Mouse (Mus musculus): ENCODE data around the gene Lce1c.

Gene Lce1c

DNA sequence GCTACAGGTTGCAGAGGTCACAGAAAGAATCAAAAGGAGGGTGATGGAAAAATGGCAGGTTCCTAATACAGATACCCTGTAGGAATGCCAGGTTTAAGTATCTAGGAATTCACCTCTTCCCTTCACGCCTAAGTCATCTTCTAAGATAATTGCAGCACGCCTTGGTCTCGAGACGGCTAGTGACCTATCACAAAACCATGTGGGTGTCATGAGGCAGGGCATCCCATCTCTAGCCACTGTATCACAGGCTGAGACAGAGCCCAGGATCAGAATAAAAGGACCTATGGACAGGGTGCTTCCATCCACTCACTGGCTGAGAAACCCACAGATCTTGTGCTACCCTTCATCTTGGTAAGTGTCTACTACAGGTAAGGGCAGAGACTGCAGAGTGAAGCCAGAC is at the start of gene Lce1c:
TSS of gene Lce1c (plus strand) at position 301 of the 400 bp plus-strand sequence.
- no peak for DNase-seq

DNA sequence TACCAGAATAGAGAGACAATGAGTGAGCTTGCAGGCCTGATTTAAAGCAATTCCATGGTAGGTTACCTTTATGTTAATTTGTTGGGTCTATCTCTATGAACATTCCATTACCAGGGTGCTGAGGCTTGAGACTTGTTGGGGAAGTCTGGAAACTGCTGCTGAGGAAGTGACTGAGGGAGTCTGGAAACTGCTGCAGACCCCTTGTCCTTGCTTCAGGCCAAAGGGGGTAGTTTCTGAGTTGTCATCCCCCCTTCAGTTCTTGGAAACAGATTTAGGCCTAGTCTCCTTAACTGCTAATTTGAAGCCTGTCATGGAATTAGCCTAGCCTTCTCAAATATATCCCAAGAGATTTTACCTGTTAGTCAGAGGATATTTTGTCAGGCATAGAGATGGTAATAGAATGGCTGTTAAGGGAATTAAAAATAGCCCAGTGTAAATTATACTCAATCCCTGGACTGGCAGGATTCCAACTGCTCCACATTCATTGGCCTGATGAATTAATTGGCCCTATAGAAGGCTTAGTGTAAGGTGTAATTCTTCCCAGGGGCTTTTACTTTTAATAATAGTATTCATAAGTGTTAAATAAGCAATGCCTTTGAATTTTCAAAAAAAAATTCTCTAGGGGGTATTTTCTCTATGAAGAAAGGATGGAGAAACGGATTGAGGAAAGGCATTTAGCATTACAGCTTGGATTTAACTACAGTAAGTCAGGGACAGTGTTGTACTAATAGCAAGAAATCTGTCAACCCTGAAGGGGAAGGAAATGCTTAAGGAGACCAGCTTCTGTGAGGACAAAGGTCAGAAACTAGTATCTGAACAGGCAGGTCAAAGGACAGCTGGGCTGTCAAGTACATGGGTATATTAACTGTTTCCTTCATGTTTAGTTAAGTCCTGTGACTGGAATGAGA is 41.0 kb upstream of the Lce1c start:
- peak; percentile 29 to 53 for DNase-seq

DNA sequence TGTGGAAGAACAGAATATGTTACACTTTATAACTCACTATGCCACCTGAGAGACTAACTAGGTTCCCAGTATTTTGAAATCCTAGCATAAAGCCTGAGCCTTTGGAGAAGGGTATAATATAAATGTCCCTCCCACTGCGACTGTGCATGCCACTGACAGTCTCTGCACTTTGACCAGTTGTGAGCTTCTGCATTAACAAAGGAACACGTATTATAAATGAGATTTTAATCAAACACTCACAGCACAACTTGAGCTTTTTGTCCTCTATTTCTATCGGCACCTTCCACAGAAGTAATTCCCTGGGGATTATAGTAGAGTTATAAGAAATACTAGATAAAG is 40.4 kb upstream of the Lce1c start:
- DNase-seq, result no peak

DNA sequence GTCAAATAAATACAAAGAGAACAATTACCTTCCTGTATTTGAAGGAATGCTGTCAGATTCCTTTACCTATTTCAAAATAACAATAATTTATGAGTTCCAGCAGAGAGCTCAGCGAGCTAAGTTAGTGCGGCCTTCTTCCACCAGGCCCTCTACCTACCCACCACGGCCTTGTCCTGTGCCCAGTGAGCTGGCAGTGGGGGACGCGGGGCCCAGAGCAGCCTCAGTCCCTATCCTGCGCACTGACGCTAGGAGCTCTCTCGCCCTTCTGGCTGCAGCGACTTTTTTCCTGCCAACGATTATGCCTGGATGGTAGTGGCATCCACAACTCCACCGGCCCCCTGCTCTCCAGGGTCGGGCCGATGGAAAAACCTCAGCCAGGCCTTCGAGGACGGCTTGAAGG is 39.2 kb upstream of the Lce1c start:
- no peak for DNase-seq

DNA sequence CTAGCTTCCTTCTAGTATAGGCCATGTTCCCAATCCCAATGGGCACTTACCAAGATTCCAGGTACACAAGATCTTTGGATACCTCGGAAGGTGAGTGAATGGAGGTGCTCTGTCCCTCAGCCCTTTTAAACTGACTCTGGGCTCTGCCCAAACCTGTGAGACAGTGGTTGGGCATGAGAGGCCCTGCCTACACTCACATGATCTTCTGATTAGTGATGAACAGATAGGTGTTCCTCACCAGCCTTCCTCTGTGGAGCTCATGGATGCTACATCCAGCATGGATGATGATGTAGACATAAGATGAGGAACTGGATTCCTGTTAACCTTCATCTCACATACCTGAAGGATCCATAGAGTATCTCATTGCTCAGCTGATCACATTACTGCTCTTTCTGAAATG is 30.8 kb upstream of the Lce1c start, which contains the start of gene Lce1a1:
TSS of gene Lce1a1 (minus strand) at position 101 of the 400 bp plus-strand sequence.
- no peak for DNase-seq

DNA sequence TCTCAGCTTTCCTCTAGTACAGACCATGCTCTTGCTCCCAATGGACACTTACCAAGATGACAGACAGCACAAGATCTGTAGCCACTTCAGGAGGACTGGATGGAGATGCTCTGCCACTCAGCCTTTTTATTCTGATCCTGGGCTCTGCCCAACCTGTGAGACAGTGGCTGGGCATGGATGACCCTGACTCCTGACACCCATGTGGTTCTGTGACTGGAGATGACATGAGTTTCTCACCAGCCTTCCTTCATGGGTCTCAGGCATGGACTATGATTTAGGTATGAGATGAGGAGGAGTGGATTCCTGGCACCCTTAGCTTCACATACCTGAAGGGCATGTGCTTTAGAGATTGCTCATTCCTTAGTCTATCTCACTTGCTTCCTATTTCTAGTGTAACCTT is 22.2 kb upstream of the Lce1c start, which contains the start of gene Lce1b:
TSS of gene Lce1b (minus strand) at position 101 of the 400 bp plus-strand sequence.
- no peak for DNase-seq

DNA sequence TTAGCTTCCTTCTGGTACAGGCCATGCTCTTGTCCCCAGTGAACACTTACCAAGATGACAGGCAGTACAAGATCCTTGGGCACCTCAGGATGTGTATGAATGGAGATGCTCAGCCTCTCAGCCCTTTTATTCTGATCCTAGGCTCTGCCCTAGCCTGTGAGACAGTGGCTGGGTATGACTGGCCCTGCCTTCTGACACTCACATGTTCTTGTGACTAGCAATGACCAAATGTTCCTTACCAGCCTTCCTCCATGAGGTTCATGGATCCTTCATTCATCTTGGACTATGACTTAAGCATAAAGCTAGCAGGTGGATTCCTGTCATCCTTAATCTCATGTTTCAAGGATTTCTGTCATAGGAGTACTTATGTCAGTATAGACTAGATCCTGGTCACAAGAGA is 8.8 kb upstream of the Lce1c start, which contains the start of gene Lce1a2:
TSS of gene Lce1a2 (minus strand) at position 101 of the 400 bp plus-strand sequence.
- DNase-seq, result no peak

DNA sequence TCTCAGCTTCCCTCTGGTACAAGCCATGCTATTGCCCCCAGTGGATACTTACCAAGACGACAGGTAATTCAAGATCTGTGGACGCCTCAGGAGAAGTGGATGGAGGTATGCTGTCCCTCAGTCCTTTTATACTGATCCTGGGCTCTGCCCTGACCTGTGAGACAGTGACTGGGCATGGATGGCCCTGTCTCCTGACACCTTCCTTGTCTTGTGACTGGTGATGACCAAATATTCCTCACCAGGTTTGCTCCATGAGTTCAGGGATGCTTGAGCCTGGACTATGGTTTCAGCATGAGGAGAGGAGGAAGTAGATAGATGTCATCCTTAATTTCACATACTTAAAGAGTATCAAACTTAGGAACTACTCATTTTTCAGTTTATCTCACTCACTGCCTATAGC is 8.1 kb downstream of the Lce1c start, which contains the start of gene Lce1d:
TSS of gene Lce1d (minus strand) at position 101 of the 400 bp plus-strand sequence.
- DNase-seq, result no peak

DNA sequence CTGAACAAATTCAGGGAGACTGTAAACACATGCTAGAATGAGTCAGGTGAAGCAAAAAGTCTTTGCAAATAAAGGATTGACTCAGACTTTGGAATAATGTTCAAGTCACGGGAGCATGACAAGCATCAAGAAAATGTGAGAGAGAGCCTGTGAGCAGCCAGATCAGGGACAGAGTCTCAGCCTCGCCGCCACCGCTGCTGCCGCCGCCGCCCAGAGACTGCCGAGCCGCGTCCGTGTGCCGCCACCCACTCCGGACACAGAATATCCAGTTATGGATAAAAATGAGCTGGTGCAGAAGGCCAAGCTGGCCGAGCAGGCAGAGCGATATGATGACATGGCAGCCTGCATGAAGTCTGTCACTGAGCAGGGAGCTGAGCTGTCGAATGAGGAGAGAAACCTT is 10.1 kb downstream of the Lce1c start:
- peak; percentile 15 to 40 for DNase-seq

DNA sequence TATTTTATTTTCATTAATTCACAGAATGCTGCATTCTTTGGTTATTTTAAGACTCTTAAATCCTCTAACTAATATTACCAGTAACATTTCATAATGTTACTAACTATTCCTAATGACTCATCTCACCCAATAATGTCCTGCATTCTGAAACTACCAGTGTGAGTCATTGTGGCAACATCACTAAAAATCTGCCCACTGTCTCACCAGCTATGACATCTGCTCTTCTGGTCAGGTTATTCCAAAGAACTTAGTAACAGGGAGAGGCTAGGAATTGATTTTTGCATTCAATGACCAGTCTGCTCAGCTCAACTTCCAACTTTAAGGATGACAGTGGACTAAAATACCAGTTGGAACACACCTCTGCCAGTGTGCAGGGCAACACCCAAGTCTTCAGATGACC is 12.6 kb downstream of the Lce1c start:
- DNase-seq, result no peak

DNA sequence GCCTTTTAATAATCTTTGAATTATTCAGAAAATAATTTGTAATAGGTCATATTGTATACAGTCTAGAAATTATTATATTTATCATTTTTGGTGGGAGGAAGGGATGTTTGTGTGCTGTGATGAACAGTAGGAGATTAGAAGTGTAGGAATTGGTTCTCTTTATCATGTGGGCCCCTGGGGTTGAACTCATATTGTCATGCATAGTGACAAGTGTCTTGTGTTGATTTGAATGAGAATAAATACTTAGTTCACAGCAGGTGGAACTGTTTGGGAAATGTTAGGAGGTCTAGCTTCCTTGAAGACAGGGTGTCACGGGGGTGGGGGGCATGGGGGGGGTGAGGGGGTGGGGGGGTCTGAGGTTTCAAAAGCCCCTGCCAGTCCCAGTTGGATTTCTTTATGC is 15.6 kb downstream of the Lce1c start:
- DNase-seq, result no peak

DNA sequence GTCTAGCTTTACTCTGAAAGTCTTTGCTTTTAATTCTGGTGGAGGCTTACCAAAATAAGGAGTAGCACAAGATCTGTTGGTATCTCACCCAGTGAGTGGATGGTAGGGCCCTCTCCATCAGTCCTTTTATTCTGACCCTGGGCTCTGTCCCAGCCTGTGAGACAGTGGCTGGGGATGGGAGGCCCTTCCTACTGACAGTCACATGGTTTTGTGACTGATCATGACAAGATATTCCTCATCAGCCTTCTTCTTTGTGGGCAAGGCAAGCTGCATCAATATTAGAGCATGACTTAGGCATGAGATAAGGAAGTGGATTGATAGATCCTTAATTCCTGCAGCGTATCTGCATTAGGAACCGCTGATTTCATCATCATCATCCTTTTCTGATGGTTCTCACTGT is 29.9 kb downstream of the Lce1c start, which contains the start of gene Lce1e:
TSS of gene Lce1e (minus strand) at position 101 of the 400 bp plus-strand sequence.
- no peak for DNase-seq

DNA sequence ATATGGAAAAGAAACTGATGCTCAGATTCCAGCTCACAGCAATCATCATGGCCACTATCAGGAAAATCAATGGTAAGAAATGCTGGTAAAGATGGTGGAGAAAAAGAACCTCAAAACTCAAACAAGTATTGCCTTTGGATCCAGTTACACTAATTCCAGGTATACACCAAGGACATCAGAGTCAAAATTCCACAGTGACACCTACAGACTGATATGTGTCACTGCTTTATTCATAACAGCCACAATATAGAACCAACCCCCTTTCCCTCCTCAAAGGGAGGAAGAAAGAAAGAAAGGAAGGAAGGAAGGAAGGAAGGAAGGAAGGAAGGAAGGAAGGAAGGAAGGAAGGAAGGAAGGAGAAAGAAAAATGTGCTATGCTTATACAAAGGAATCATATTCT is 36.1 kb downstream of the Lce1c start:
- DNase-seq, result no peak

DNA sequence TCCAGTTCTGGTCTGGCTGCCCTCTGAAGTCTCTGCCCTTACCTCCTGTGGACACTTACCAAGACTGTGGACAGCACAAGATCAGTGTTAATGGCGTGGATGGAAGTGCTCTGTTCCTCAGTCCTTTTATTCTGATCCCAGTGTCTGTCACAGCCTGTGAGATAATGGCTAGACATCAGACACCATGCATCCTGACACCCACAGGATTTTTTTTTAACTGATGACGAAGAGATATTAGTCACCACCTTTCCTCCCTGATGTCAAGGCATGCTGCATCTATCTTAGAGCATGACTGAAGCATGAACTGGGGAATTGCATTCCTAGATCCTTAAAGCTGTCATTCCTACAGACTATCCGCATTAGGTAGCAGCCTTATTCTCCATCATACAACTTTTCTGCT is 41.2 kb downstream of the Lce1c start, which contains the start of gene Lce1f:
TSS of gene Lce1f (minus strand) at position 101 of the 400 bp plus-strand sequence.
- DNase-seq, result no peak

DNA sequence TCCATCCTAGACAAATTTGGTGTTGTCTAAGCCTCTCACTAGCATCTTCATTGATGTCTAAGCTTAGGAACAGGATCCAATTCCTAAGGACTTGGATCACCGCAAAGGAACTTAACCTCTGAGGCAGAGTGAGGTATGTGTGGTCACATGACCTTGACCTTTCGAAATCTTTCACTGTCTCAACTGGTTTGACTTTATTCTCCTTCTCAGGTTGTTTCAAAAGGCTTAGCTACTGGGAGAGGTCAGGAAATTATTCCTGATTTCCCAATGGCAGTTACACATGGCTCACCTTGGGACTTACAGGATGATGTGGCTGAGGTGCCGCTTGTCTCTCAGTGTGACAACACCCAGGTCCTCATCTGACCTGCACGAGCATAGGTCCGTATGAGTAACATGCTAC is 43.6 kb downstream of the Lce1c start:
- DNase-seq, result no peak
